Mouse (Mus musculus) heart, adult 2 months (tissue): ENCODE data around the gene Nfatc3. TPM values are rescaled to one million over a fixed set of nuclear protein-coding genes. Genes with fewer than 3 reads are reported as not detected.

Source experiments
- DNase-seq, 2 experiments: peaks; one replicate each; pipeline ENCODE4 v3.0.0; 2021
- H3K27ac ChIP-seq: fragments of 200-600 bp; 2 replicates; pipeline ENCODE4 v1.8.1; 2022
- H3K27me3 ChIP-seq: fragments of 200-500 bp; 2 replicates; pipeline ENCODE4 v1.6.1; 2012; ENCODE audit warnings: mild to moderate bottlenecking, low read length, inconsistent platforms, mixed read lengths; ENCODE audit not compliant: control insufficient read depth, insufficient read depth
- H3K36me3 ChIP-seq: fragments of 200-500 bp; 2 replicates; pipeline ENCODE4 v1.6.1; 2012; ENCODE audit warnings: low read length, inconsistent platforms; ENCODE audit not compliant: control insufficient read depth, insufficient read depth
- H3K4me1 ChIP-seq: fragments of 200-500 bp; 2 replicates; pipeline ENCODE4 v1.6.1; 2011; ENCODE audit warnings: low read length; ENCODE audit not compliant: control insufficient read depth, insufficient read depth
- H3K4me3 ChIP-seq: fragments of 200-600 bp; 2 replicates; pipeline ENCODE4 v1.8.1; 2022
- H3K79me2 ChIP-seq: fragments of 200-500 bp; replicated peaks from 2 replicates; pipeline ENCODE4 v1.6.1; 2012; ENCODE audit warnings: mild to moderate bottlenecking, inconsistent platforms, low read length, moderate library complexity, mixed read lengths; ENCODE audit not compliant: control insufficient read depth, insufficient read depth
- H3K9ac ChIP-seq: fragments of 200-500 bp; 2 replicates; pipeline ENCODE4 v1.6.1; 2012; ENCODE audit warnings: low read depth, mild to moderate bottlenecking, control low read depth, inconsistent platforms, low read length, mixed read lengths
- CTCF ChIP-seq: fragments of 200-600 bp; IDR thresholded peaks from 2 replicates; pipeline ENCODE4 v1.8.1; 2022; ENCODE audit warnings: antibody characterized with exemption, mild to moderate bottlenecking, moderate library complexity
- EP300 ChIP-seq: fragments of 200-500 bp; IDR thresholded peaks from 2 replicates; pipeline ENCODE4 v1.6.1; 2011; ENCODE audit warnings: low read depth, low read length, control low read depth; ENCODE audit not compliant: insufficient read depth
- POLR2A ChIP-seq: fragments of 200-500 bp; IDR thresholded peaks from 2 replicates; pipeline ENCODE4 v1.6.1; 2011; ENCODE audit warnings: mild to moderate bottlenecking, low read depth, low read length, control low read depth; ENCODE audit not compliant: insufficient read depth
- WGBS: fragments of 180-500 bp; shearing (Covaris S2); methylation state at CpG from one replicate; pipeline ENCODE4 v1.1.7; 2018; 5-methylcytosine and 5-hydroxymethylcytosine counted together
- intact Hi-C: fragments of 180-260 bp; cut with DNase I; formaldehyde crosslinking; loops from one replicate; pipeline ENCODE4 v1.15.1; 2025
- polyA plus RNA-seq: library from polyadenylated mRNA; depleted of rRNA; stranded (reverse); fragments of >200 nt; gene quantifications from 2 replicates; pipeline ENCODE4 v1.2.3, GENCODE M21; 2012
- total RNA-seq, 2 experiments: library from RNA; stranded (reverse); gene quantifications; 2 replicates each; pipeline ENCODE4 v1.2.3; 2021

Gene Nfatc3
- total and polyA plus RNA-seq, 3 experiments: 12.2 to 19.2 (median 18.9) TPM

- Histone ChIP-seq H3K9ac (peak within 1 kb of the TSS; percentile 79), H3K4me1 (peaks cover 1% of the 10 kb centered on the region), H3K79me2 (no peaks in the 10 kb centered on the region; the same call in 1 of the 2 replicates), H3K27me3 (no peaks in the 10 kb centered on the region), H3K36me3 (no peaks in the 10 kb centered on the region), H3K4me3 (peak within 1 kb of the TSS; percentile 71), H3K27ac (peak within 1 kb of the TSS; percentile 79)
- DNase-seq: peak; percentile 89 to 93
- TF ChIP-seq EP300: no peak
- peak; percentile 85 for TF ChIP-seq POLR2A
- under 1% methylated on average over 38 of the region's 38 CpGs for WGBS
- intact Hi-C loops: loop anchor here (5.0 to 10.0 kb wide), 2 partner anchors 62 to 185 kb away; partner anchors contain the start of genes Prmt7, Slc7a6os and Smpd3
Measured at GRCm38 (mm10) chr8:106149801-106150652, 91.4 kb downstream of the Nfatc3 start, which contains the start of gene Pla2g15. Pla2g15 (plus strand) TSS chr8:106150399.

- H3K79me2 ChIP-seq: no peaks in the 10 kb centered on the region; the same call in 1 of the 2 replicates
- peaks cover 1% of the 10 kb centered on the region for H3K4me1 ChIP-seq
- peak overlapping the region; percentile 79 for H3K9ac ChIP-seq
- TF ChIP-seq POLR2A (no peak), CTCF (no peak), EP300 (no peak)
- WGBS: 20% methylated on average over 8 of the region's 8 CpGs
- no peaks in the 10 kb centered on the region for H3K36me3 ChIP-seq
- no peaks in the 10 kb centered on the region for H3K27me3 ChIP-seq
- no peak for DNase-seq
- H3K27ac ChIP-seq: peak overlapping the region; percentile 69
- H3K4me3 ChIP-seq: peak overlapping the region; percentile 71
- intact Hi-C loops: loop anchor here (5.0 kb wide), 1 partner anchor 62 kb away; the partner anchor contains the start of genes Prmt7 and Slc7a6os
Measured at GRCm38 (mm10) chr8:106150653-106151000, 92.0 kb downstream of the Nfatc3 start.

- Histone ChIP-seq H3K9ac (no peak overlapping the region), H3K36me3 (no peaks in the 10 kb centered on the region), H3K27me3 (no peaks in the 10 kb centered on the region), H3K4me3 (peak overlapping the region; percentile 71), H3K79me2 (no peaks in the 10 kb centered on the region; the same call in 1 of the 2 replicates), H3K27ac (peak overlapping the region; percentile 6), H3K4me1 (peaks cover 1% of the 10 kb centered on the region)
- WGBS: 62% methylated on average over 9 of the region's 9 CpGs
- intact Hi-C loops: loop anchor here (5.0 kb wide), 1 partner anchor 61 kb away; the partner anchor contains the start of genes Prmt7 and Slc7a6os
- DNase-seq: no peak
- TF ChIP-seq CTCF (no peak), POLR2A (no peak)
Measured at GRCm38 (mm10) chr8:106151041-106151440, 92.4 kb downstream of the Nfatc3 start.

- DNase-seq: no peak
- no peaks in the 10 kb centered on the region for H3K27me3 ChIP-seq
- intact Hi-C loops: loop anchor here (5.0 kb wide), 1 partner anchor 59 kb away; the partner anchor contains the start of genes Prmt7 and Slc7a6os
- H3K4me1 ChIP-seq: peaks cover 1% of the 10 kb centered on the region
- no peak overlapping the region for H3K9ac ChIP-seq
- peaks cover 2% of the 10 kb centered on the region; the same call in 1 of the 2 replicates for H3K36me3 ChIP-seq
- TF ChIP-seq POLR2A: no peak
- TF ChIP-seq EP300: no peak
- no peak for TF ChIP-seq CTCF
- no peak overlapping the region for H3K27ac ChIP-seq
- 29% methylated on average over 4 of the region's 4 CpGs for WGBS
- no peaks in the 10 kb centered on the region; the same call in 1 of the 2 replicates for H3K79me2 ChIP-seq
- H3K4me3 ChIP-seq: no peak overlapping the region
Measured at GRCm38 (mm10) chr8:106152876-106153275, 94.2 kb downstream of the Nfatc3 start.

- DNase-seq: no peak
- intact Hi-C loops: no loop called here
- H3K36me3 ChIP-seq: peaks cover 2% of the 10 kb centered on the region; the same call in 1 of the 2 replicates
- H3K79me2 ChIP-seq: no peaks in the 10 kb centered on the region; the same call in 1 of the 2 replicates
- peaks cover 1% of the 10 kb centered on the region; the same call in 1 of the 2 replicates for H3K4me1 ChIP-seq
- TF ChIP-seq EP300: no peak
- no peak overlapping the region for H3K4me3 ChIP-seq
- 86% methylated on average over 1 of the region's 1 CpGs for WGBS
- no peak overlapping the region for H3K27ac ChIP-seq
- no peak overlapping the region for H3K9ac ChIP-seq
- no peaks in the 10 kb centered on the region for H3K27me3 ChIP-seq
Measured at GRCm38 (mm10) chr8:106157419-106157818, 98.8 kb downstream of the Nfatc3 start.

GRCm38 (mm10) chr8:106158381-106158780, 99.7 kb downstream of the Nfatc3 start:
- peaks cover 2% of the 10 kb centered on the region; the same call in 1 of the 2 replicates for H3K36me3 ChIP-seq
- 62% methylated on average over 10 of the region's 10 CpGs for WGBS
- peak; percentile 32 to 64 for DNase-seq
- peak overlapping the region; percentile 81 for H3K27ac ChIP-seq
- no peak overlapping the region for H3K9ac ChIP-seq
- H3K4me1 ChIP-seq: no peaks in the 10 kb centered on the region
- no peak overlapping the region for H3K4me3 ChIP-seq
- intact Hi-C loops: no loop called here
- TF ChIP-seq EP300 (no peak; the same call in 1 of the 2 replicates), CTCF (no peak)
- H3K27me3 ChIP-seq: no peaks in the 10 kb centered on the region
- no peaks in the 10 kb centered on the region for H3K79me2 ChIP-seq
